Mouse (Mus musculus) cortical plate, adult 2 months (tissue): Measurements from ENCODE around the gene Gprc5a.

Source experiments
- CTCF ChIP-seq: fragments of 200-500 bp; IDR thresholded peaks from 2 replicates; pipeline ENCODE4 v1.5.1; 2011; ENCODE audit warnings: mild to moderate bottlenecking, control low read depth, low read length; ENCODE audit not compliant: insufficient read depth; ENCODE audit errors: extremely low read depth
- POLR2A ChIP-seq: fragments of 200-500 bp; IDR thresholded peaks from 2 replicates; pipeline ENCODE4 v1.6.1; 2011; ENCODE audit warnings: mild to moderate bottlenecking, low read length, control low read depth; ENCODE audit not compliant: insufficient read depth; ENCODE audit errors: extremely low read depth

DNA sequence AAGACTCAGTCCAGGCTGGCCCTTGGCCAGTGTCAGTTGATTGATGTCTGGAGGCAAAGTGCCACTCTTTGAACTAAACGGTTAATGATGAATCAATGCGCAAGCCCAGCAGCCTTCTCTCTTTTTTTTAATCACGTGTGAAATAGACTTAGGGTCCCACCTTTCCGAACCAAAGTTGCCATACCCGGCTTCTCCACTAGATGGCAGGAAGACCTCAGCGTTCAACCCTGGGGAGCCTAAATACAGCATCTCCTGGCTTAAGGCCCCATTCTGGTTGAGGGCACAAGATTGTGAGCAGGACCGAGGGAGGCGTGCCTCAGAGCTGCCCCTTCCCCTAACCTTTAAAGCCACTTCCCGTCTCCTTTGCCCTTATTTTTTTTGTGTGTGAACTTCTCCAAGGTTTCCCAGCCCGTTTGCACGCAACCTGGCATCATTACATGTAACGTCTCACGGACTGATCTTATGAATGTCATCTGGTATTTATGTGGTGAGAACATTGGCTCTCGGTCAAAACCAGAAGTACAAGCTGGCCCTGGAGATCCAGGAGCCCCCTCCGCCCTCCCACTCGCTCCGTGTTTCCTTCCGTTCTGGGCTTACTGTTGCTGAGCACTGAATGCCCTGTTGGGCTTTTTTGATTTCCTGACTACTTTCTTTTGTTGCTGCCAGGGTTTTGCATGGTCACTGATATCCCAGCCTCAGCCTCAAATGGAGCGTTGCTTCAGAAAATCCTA lies 22.4 kb downstream of the Gprc5a start:
- TF ChIP-seq CTCF (peak; percentile 90), POLR2A (no peak)
